Mouse (Mus musculus) heart, adult 2 months (tissue): Measurements from ENCODE around the gene Als2cr12. TPM values are rescaled to one million over a fixed set of nuclear protein-coding genes. Genes with fewer than 3 reads are reported as not detected.
"Not testable (repeated sequence)": the region's sequence is repeated elsewhere in the genome, so short reads cannot be mapped to it uniquely, and the experiment has no call there.

ENCODE experiments used
- DNase-seq, 2 experiments: peaks; one replicate each; pipeline ENCODE4 v3.0.0; 2021
- H3K27ac ChIP-seq: fragments of 200-600 bp; 2 replicates; pipeline ENCODE4 v1.8.1; 2022
- H3K27me3 ChIP-seq: fragments of 200-500 bp; 2 replicates; pipeline ENCODE4 v1.6.1; 2012; ENCODE audit warnings: mild to moderate bottlenecking, low read length, inconsistent platforms, mixed read lengths; ENCODE audit not compliant: control insufficient read depth, insufficient read depth
- H3K36me3 ChIP-seq: fragments of 200-500 bp; 2 replicates; pipeline ENCODE4 v1.6.1; 2012; ENCODE audit warnings: low read length, inconsistent platforms; ENCODE audit not compliant: control insufficient read depth, insufficient read depth
- H3K4me1 ChIP-seq: fragments of 200-500 bp; 2 replicates; pipeline ENCODE4 v1.6.1; 2011; ENCODE audit warnings: low read length; ENCODE audit not compliant: control insufficient read depth, insufficient read depth
- H3K4me3 ChIP-seq: fragments of 200-600 bp; 2 replicates; pipeline ENCODE4 v1.8.1; 2022
- H3K79me2 ChIP-seq: fragments of 200-500 bp; replicated peaks from 2 replicates; pipeline ENCODE4 v1.6.1; 2012; ENCODE audit warnings: mild to moderate bottlenecking, inconsistent platforms, low read length, moderate library complexity, mixed read lengths; ENCODE audit not compliant: control insufficient read depth, insufficient read depth
- H3K9ac ChIP-seq: fragments of 200-500 bp; 2 replicates; pipeline ENCODE4 v1.6.1; 2012; ENCODE audit warnings: low read depth, mild to moderate bottlenecking, control low read depth, inconsistent platforms, low read length, mixed read lengths
- CTCF ChIP-seq: fragments of 200-600 bp; IDR thresholded peaks from 2 replicates; pipeline ENCODE4 v1.8.1; 2022; ENCODE audit warnings: antibody characterized with exemption, mild to moderate bottlenecking, moderate library complexity
- EP300 ChIP-seq: fragments of 200-500 bp; IDR thresholded peaks from 2 replicates; pipeline ENCODE4 v1.6.1; 2011; ENCODE audit warnings: low read depth, low read length, control low read depth; ENCODE audit not compliant: insufficient read depth
- POLR2A ChIP-seq: fragments of 200-500 bp; IDR thresholded peaks from 2 replicates; pipeline ENCODE4 v1.6.1; 2011; ENCODE audit warnings: mild to moderate bottlenecking, low read depth, low read length, control low read depth; ENCODE audit not compliant: insufficient read depth
- WGBS: fragments of 180-500 bp; shearing (Covaris S2); methylation state at CpG from one replicate; pipeline ENCODE4 v1.1.7; 2018; 5-methylcytosine and 5-hydroxymethylcytosine counted together
- intact Hi-C: fragments of 180-260 bp; cut with DNase I; formaldehyde crosslinking; loops from one replicate; pipeline ENCODE4 v1.15.1; 2025
- polyA plus RNA-seq: library from polyadenylated mRNA; depleted of rRNA; stranded (reverse); fragments of >200 nt; gene quantifications from 2 replicates; pipeline ENCODE4 v1.2.3, GENCODE M21; 2012
- total RNA-seq, 2 experiments: library from RNA; stranded (reverse); gene quantifications; 2 replicates each; pipeline ENCODE4 v1.2.3; 2021

The Als2cr12 gene
- total and polyA plus RNA-seq, 3 experiments, result 0.49 TPM; not detected in 2

- Histone ChIP-seq H3K9ac (no peak overlapping the region), H3K27ac (peak overlapping the region; percentile 61; the same call in 1 of the 2 replicates), H3K4me1 (no peaks in the 10 kb centered on the region), H3K79me2 (no peaks in the 10 kb centered on the region), H3K27me3 (no peaks in the 10 kb centered on the region), H3K4me3 (no peak overlapping the region), H3K36me3 (no peaks in the 10 kb centered on the region; the same call in 1 of the 2 replicates)
- DNase-seq, result no peak
- intact Hi-C loops, result no loop called here
- TF ChIP-seq CTCF (no peak), POLR2A (no peak), EP300 (no peak)
- 79% methylated on average over 4 of the region's 4 CpGs for WGBS
These were observed 80.6 kb downstream of the Als2cr12 start for GRCm38 (mm10) chr1:58615146-58615545.

- Histone ChIP-seq H3K79me2 (no peaks in the 10 kb centered on the region), H3K4me1 (no peaks in the 10 kb centered on the region), H3K27me3 (no peaks in the 10 kb centered on the region), H3K36me3 (no peaks in the 10 kb centered on the region; the same call in 1 of the 2 replicates), H3K4me3 (no peak overlapping the region), H3K27ac (peak overlapping the region; percentile 61), H3K9ac (no peak overlapping the region)
- intact Hi-C loops, result no loop called here
- TF ChIP-seq EP300 (0 out of 2 replicates have a peak, but pooled peaks have one; percentile 58), POLR2A (no peak), CTCF (no peak)
- DNase-seq, result peak in 1 of 2 experiments; percentile 70
- WGBS, result 54% methylated on average over 3 of the region's 3 CpGs
These were observed 81.4 kb downstream of the Als2cr12 start for GRCm38 (mm10) chr1:58614424-58614823.

GRCm38 (mm10) chr1:58613786-58614185, 82.0 kb downstream of the Als2cr12 start:
- H3K27me3 ChIP-seq, result no peaks in the 10 kb centered on the region
- no peaks in the 10 kb centered on the region for H3K4me1 ChIP-seq
- no peaks in the 10 kb centered on the region; the same call in 1 of the 2 replicates for H3K36me3 ChIP-seq
- 76% methylated on average over 6 of the region's 6 CpGs for WGBS
- TF ChIP-seq CTCF (no peak), POLR2A (no peak), EP300 (no peak)
- no peak overlapping the region for H3K27ac ChIP-seq
- H3K4me3 ChIP-seq, result no peak overlapping the region
- intact Hi-C loops, result no loop called here
- no peak overlapping the region for H3K9ac ChIP-seq
- no peak for DNase-seq
- no peaks in the 10 kb centered on the region for H3K79me2 ChIP-seq

GRCm38 (mm10) chr1:58610611-58611010, 85.2 kb downstream of the Als2cr12 start:
- WGBS, result 22% methylated on average over 1 of the region's 1 CpGs
- Histone ChIP-seq H3K4me1 (no peaks in the 10 kb centered on the region), H3K36me3 (no peaks in the 10 kb centered on the region; the same call in 1 of the 2 replicates), H3K27me3 (no peaks in the 10 kb centered on the region), H3K4me3 (no peak overlapping the region), H3K27ac (no peak overlapping the region), H3K9ac (no peak overlapping the region), H3K79me2 (no peaks in the 10 kb centered on the region)
- DNase-seq, result no peak
- TF ChIP-seq EP300, result no peak
- TF ChIP-seq POLR2A, result no peak
- intact Hi-C loops, result no loop called here

DNA sequence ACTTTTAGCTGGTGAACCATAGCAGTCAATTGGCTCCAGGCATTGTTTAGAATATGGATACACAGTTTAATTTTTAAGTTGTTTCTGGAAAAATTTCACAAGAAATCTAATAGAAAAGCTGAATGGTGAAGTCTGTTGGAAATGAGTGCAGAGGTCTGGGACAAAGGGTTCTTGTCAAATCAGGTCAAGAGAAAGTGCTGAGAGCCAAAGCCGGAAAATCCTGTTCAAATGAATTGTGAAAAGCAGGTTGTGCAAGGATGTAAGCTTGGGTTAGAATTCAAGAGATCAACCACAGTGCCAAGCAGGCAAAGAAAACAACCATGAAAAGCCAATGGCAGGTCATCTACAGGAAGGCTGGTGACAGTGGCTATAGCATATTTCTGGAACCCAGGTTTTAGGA, 85.6 kb downstream of the Als2cr12 start:
- TF ChIP-seq POLR2A, result no peak
- no peak for TF ChIP-seq EP300
- no peak for TF ChIP-seq CTCF
- H3K79me2 ChIP-seq, result no peaks in the 10 kb centered on the region
- no peaks in the 10 kb centered on the region for H3K27me3 ChIP-seq
- no peaks in the 10 kb centered on the region for H3K4me1 ChIP-seq
- no peak overlapping the region for H3K4me3 ChIP-seq
- intact Hi-C loops, result no loop called here
- 78% methylated on average over 1 of the region's 1 CpGs for WGBS
- H3K27ac ChIP-seq, result no peak overlapping the region
- no peaks in the 10 kb centered on the region; the same call in 1 of the 2 replicates for H3K36me3 ChIP-seq
- no peak for DNase-seq
- H3K9ac ChIP-seq, result no peak overlapping the region

GRCm38 (mm10) chr1:58609591-58609990, 86.2 kb downstream of the Als2cr12 start:
- H3K4me1 ChIP-seq, H3K27me3 ChIP-seq, H3K36me3 ChIP-seq, H3K27ac ChIP-seq, H3K4me3 ChIP-seq, H3K9ac ChIP-seq, H3K79me2 ChIP-seq, DNase-seq, intact Hi-C loops: not testable (repeated sequence)
- 89% methylated on average over 5 of the region's 5 CpGs for WGBS

GRCm38 (mm10) chr1:58603738-58604137, 92.1 kb downstream of the Als2cr12 start:
- H3K4me3 ChIP-seq, result no peak overlapping the region
- H3K4me1 ChIP-seq, result no peaks in the 10 kb centered on the region
- H3K27me3 ChIP-seq, result no peaks in the 10 kb centered on the region
- H3K27ac ChIP-seq, result no peak overlapping the region
- H3K79me2 ChIP-seq, result no peaks in the 10 kb centered on the region
- TF ChIP-seq POLR2A (no peak), CTCF (no peak), EP300 (no peak)
- H3K36me3 ChIP-seq, result no peaks in the 10 kb centered on the region
- no peak for DNase-seq
- intact Hi-C loops, result no loop called here
- no peak overlapping the region for H3K9ac ChIP-seq
- WGBS, result 12% methylated on average over 4 of the region's 4 CpGs
